Mouse (Mus musculus) forebrain, embryonic 15.5 days (tissue): ENCODE data around the gene Myh3. TPM values are rescaled to one million over a fixed set of nuclear protein-coding genes. Genes with fewer than 3 reads are reported as not detected.

Experiments used
- ATAC-seq: fragments of 200-750 bp; cut with Nextera tagmentation; replicated peaks from 2 replicates; pipeline ENCODE4 v1.8.0; 2017; ENCODE audit warnings: mild to moderate bottlenecking, moderate TSS enrichment, moderate library complexity
- H3K27ac ChIP-seq: fragments of 300-500 bp; sonication (generic); replicated peaks from 2 replicates; pipeline ENCODE4 v1.5.1; 2015; ENCODE audit warnings: mild to moderate bottlenecking, inconsistent platforms
- H3K27me3 ChIP-seq: fragments of 300-500 bp; sonication (generic); 2 replicates; pipeline ENCODE4 v1.6.1; 2015; ENCODE audit warnings: inconsistent platforms
- H3K36me3 ChIP-seq: fragments of 300-500 bp; sonication (generic); 2 replicates; pipeline ENCODE4 v1.6.1; 2015; ENCODE audit warnings: mild to moderate bottlenecking, inconsistent platforms
- H3K4me1 ChIP-seq: fragments of 300-500 bp; sonication (generic); 2 replicates; pipeline ENCODE4 v1.6.1; 2015; ENCODE audit warnings: inconsistent platforms
- H3K4me2 ChIP-seq: fragments of 300-500 bp; sonication (generic); replicated peaks from 2 replicates; pipeline ENCODE4 v1.6.1; 2015; ENCODE audit warnings: mild to moderate bottlenecking, inconsistent platforms
- H3K4me3 ChIP-seq: fragments of 300-500 bp; sonication (generic); 2 replicates; pipeline ENCODE4 v1.5.1; 2015; ENCODE audit warnings: mild to moderate bottlenecking, inconsistent platforms
- H3K9ac ChIP-seq: fragments of 300-500 bp; sonication (generic); replicated peaks from 2 replicates; pipeline ENCODE4 v1.6.1; 2015; ENCODE audit warnings: mild to moderate bottlenecking, inconsistent platforms
- H3K9me3 ChIP-seq: fragments of 300-500 bp; sonication (generic); 2 replicates; pipeline ENCODE4 v1.6.1; 2016; ENCODE audit warnings: inconsistent platforms
- WGBS: fragments of 180-500 bp; shearing (Covaris S2); methylation state at CpG from one replicate; pipeline ENCODE4 v1.1.7; 2015; ENCODE audit warnings: mixed read lengths; 5-methylcytosine and 5-hydroxymethylcytosine counted together
- polyA plus RNA-seq: library from polyadenylated mRNA; unstranded; fragments of >200 nt; fragmentation: Nextera tagmentation; extraction: Ambion mirVana; gene quantifications from 2 replicates; pipeline ENCODE4 v1.2.1, GENCODE M21; 2015

The Myh3 gene
- polyA plus RNA-seq, result 0.08 and 0.48 TPM in 2 replicates

GRCm38 (mm10) chr11:67078000-67078399 is at the start of gene Myh3:
Gene Myh3 (plus strand): TSS chr11:67078300.
- Histone ChIP-seq H3K4me3 (no peak within 1 kb of the TSS), H3K4me1 (0 out of 2 replicates have a peak, but pooled peaks cover 3% of the 10 kb centered on the region), H3K36me3 (no peaks in the 10 kb centered on the region), H3K27ac (no peak within 1 kb of the TSS), H3K4me2 (no peak within 1 kb of the TSS), H3K27me3 (no peaks in the 10 kb centered on the region), H3K9me3 (no peaks in the 10 kb centered on the region), H3K9ac (no peak within 1 kb of the TSS)
- ATAC-seq, result no peak
- WGBS, result 90% methylated on average over 5 of the region's 5 CpGs

GRCm38 (mm10) chr11:67030904-67031602 is 47.0 kb upstream of the Myh3 start:
- H3K27me3 ChIP-seq, result no peaks in the 10 kb centered on the region
- 63% methylated on average over 16 of the region's 16 CpGs for WGBS
- H3K4me2 ChIP-seq, result no peak overlapping the region
- no peak overlapping the region for H3K4me3 ChIP-seq
- no peaks in the 10 kb centered on the region for H3K36me3 ChIP-seq
- no peak overlapping the region for H3K27ac ChIP-seq
- ATAC-seq, result no peak
- H3K9me3 ChIP-seq, result no peaks in the 10 kb centered on the region
- no peaks in the 10 kb centered on the region for H3K4me1 ChIP-seq
- no peak overlapping the region for H3K9ac ChIP-seq

- Histone ChIP-seq H3K9me3 (no peaks in the 10 kb centered on the region), H3K36me3 (no peaks in the 10 kb centered on the region), H3K27me3 (no peaks in the 10 kb centered on the region), H3K4me1 (no peaks in the 10 kb centered on the region), H3K9ac (no peak overlapping the region), H3K4me2 (no peak overlapping the region), H3K4me3 (no peak overlapping the region), H3K27ac (no peak overlapping the region)
- no peak for ATAC-seq
- 80% methylated on average over 2 of the region's 2 CpGs for WGBS
These were observed 46.5 kb upstream of the Myh3 start for GRCm38 (mm10) chr11:67031603-67031915.

GRCm38 (mm10) chr11:67034775-67035485 is 43.2 kb upstream of the Myh3 start:
- H3K9me3 ChIP-seq, result no peaks in the 10 kb centered on the region
- no peak overlapping the region for H3K4me3 ChIP-seq
- H3K27me3 ChIP-seq, result no peaks in the 10 kb centered on the region
- peaks cover 24% of the 10 kb centered on the region for H3K36me3 ChIP-seq
- no peaks in the 10 kb centered on the region for H3K4me1 ChIP-seq
- H3K27ac ChIP-seq, result no peak overlapping the region
- WGBS, result 79% methylated on average over 4 of the region's 4 CpGs
- H3K9ac ChIP-seq, result no peak overlapping the region
- no peak overlapping the region for H3K4me2 ChIP-seq
- ATAC-seq, result no peak

GRCm38 (mm10) chr11:67036229-67036628 is 41.9 kb upstream of the Myh3 start:
- H3K4me3 ChIP-seq, result no peak overlapping the region
- 92% methylated on average over 6 of the region's 6 CpGs for WGBS
- no peak for ATAC-seq
- no peak overlapping the region for H3K27ac ChIP-seq
- no peaks in the 10 kb centered on the region for H3K9me3 ChIP-seq
- no peak overlapping the region for H3K4me2 ChIP-seq
- no peaks in the 10 kb centered on the region for H3K27me3 ChIP-seq
- no peaks in the 10 kb centered on the region for H3K4me1 ChIP-seq
- no peak overlapping the region for H3K9ac ChIP-seq
- peaks cover 37% of the 10 kb centered on the region for H3K36me3 ChIP-seq

GRCm38 (mm10) chr11:67036892-67037291 is 41.2 kb upstream of the Myh3 start:
- H3K9me3 ChIP-seq, result no peaks in the 10 kb centered on the region
- no peaks in the 10 kb centered on the region for H3K27me3 ChIP-seq
- no peak overlapping the region for H3K9ac ChIP-seq
- H3K4me3 ChIP-seq, result no peak overlapping the region
- H3K4me1 ChIP-seq, result no peaks in the 10 kb centered on the region
- no peak for ATAC-seq
- no peak overlapping the region for H3K4me2 ChIP-seq
- peaks cover 42% of the 10 kb centered on the region for H3K36me3 ChIP-seq
- no peak overlapping the region for H3K27ac ChIP-seq
- WGBS, result 92% methylated on average over 9 of the region's 9 CpGs

- H3K27ac ChIP-seq, result no peak overlapping the region
- H3K4me3 ChIP-seq, result no peak overlapping the region
- no peak overlapping the region for H3K9ac ChIP-seq
- H3K36me3 ChIP-seq, result peaks cover 42% of the 10 kb centered on the region
- H3K9me3 ChIP-seq, result no peaks in the 10 kb centered on the region
- no peak overlapping the region for H3K4me2 ChIP-seq
- no peaks in the 10 kb centered on the region for H3K4me1 ChIP-seq
- H3K27me3 ChIP-seq, result no peaks in the 10 kb centered on the region
- ATAC-seq, result no peak
- WGBS, result 94% methylated on average over 3 of the region's 3 CpGs
These were observed 38.3 kb upstream of the Myh3 start for GRCm38 (mm10) chr11:67039799-67040198.

- no peak for ATAC-seq
- no peaks in the 10 kb centered on the region for H3K4me1 ChIP-seq
- 98% methylated on average over 6 of the region's 6 CpGs for WGBS
These were observed 37.6 kb upstream of the Myh3 start for GRCm38 (mm10) chr11:67040483-67040882.

GRCm38 (mm10) chr11:67043007-67043406 is 35.1 kb upstream of the Myh3 start:
- H3K36me3 ChIP-seq, result peaks cover 35% of the 10 kb centered on the region
- 33% methylated on average over 8 of the region's 8 CpGs for WGBS

More at GRCm38 (mm10) chr11:67040483-67040882, 37.6 kb upstream of the Myh3 start:
- Histone ChIP-seq H3K9me3 (no peaks in the 10 kb centered on the region), H3K4me2 (no peak overlapping the region), H3K9ac (no peak overlapping the region), H3K4me3 (no peak overlapping the region), H3K27ac (no peak overlapping the region), H3K36me3 (peaks cover 42% of the 10 kb centered on the region), H3K27me3 (no peaks in the 10 kb centered on the region)

GRCm38 (mm10) chr11:67044959-67045358 is 33.1 kb upstream of the Myh3 start:
- Histone ChIP-seq H3K27ac (no peak overlapping the region), H3K27me3 (no peaks in the 10 kb centered on the region), H3K9ac (no peak overlapping the region), H3K36me3 (peaks cover 18% of the 10 kb centered on the region), H3K4me3 (no peak overlapping the region), H3K4me1 (no peaks in the 10 kb centered on the region), H3K9me3 (no peaks in the 10 kb centered on the region), H3K4me2 (no peak overlapping the region)
- ATAC-seq, result no peak
- 91% methylated on average over 6 of the region's 6 CpGs for WGBS

More at GRCm38 (mm10) chr11:67043007-67043406, 35.1 kb upstream of the Myh3 start:
- H3K4me2 ChIP-seq, result no peak overlapping the region
- H3K4me1 ChIP-seq, result no peaks in the 10 kb centered on the region
- ATAC-seq, result no peak
- H3K9me3 ChIP-seq, result no peaks in the 10 kb centered on the region
- H3K27ac ChIP-seq, result no peak overlapping the region
- H3K27me3 ChIP-seq, result no peaks in the 10 kb centered on the region
- no peak overlapping the region for H3K9ac ChIP-seq
- no peak overlapping the region for H3K4me3 ChIP-seq

GRCm38 (mm10) chr11:67047199-67047598 is 30.9 kb upstream of the Myh3 start:
- no peak overlapping the region for H3K9ac ChIP-seq
- no peaks in the 10 kb centered on the region for H3K36me3 ChIP-seq
- 93% methylated on average over 5 of the region's 5 CpGs for WGBS
- H3K27me3 ChIP-seq, result no peaks in the 10 kb centered on the region
- H3K27ac ChIP-seq, result no peak overlapping the region
- H3K9me3 ChIP-seq, result no peaks in the 10 kb centered on the region
- peaks cover 13% of the 10 kb centered on the region for H3K4me1 ChIP-seq
- H3K4me3 ChIP-seq, result no peak overlapping the region
- H3K4me2 ChIP-seq, result no peak overlapping the region
- no peak for ATAC-seq

- H3K27ac ChIP-seq, result no peak overlapping the region
- H3K9ac ChIP-seq, result no peak overlapping the region
- no peaks in the 10 kb centered on the region for H3K27me3 ChIP-seq
- H3K36me3 ChIP-seq, result no peaks in the 10 kb centered on the region
- no peak overlapping the region for H3K4me3 ChIP-seq
- H3K9me3 ChIP-seq, result no peaks in the 10 kb centered on the region
- peaks cover 19% of the 10 kb centered on the region for H3K4me1 ChIP-seq
- ATAC-seq, result no peak
- H3K4me2 ChIP-seq, result no peak overlapping the region
- WGBS, result 92% methylated on average over 8 of the region's 8 CpGs
These were observed 29.6 kb upstream of the Myh3 start for GRCm38 (mm10) chr11:67048496-67048895.
